Mouse (Mus musculus) kidney, postnatal 4 days (tissue): ENCODE measurements around the gene Ahnak2.
"Not testable (repeated sequence)": the region's sequence is repeated elsewhere in the genome, so short reads cannot be mapped to it uniquely, and the experiment has no call there.

Experiments used
- DNase-seq, 2 experiments: peaks; one replicate each; pipeline ENCODE4 v3.0.0; 2021; ENCODE audit warnings: mixed read lengths in 2 of 2

Ahnak2 gene

DNA sequence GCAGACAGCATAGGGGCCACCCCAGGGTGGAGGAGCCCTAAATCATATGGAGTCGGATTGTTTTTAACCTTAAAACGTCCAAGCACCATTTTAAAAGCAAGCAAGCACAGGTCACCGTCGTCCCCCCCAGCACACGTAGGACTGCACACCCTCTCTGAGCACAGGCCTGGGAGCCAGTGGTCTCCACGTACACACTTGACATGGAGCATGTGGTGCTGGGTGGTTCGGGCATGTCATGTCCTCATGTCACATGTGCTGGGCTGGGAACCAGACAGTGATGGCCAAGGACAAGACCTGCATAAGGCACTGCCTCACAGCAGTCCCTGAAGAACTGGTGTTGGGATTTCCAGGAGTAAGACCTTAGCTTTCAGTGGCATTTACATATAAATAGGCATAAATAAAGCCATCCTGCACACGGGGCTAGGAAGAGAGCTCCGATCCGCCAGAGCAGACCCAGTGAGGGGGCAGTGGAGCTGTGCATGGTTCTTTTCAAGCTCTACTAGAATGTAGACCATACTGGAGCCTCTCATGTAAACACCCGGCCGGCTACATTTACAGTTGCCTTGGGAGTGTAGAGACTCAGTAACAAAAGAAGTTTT, 18.0 kb upstream of the Ahnak2 start:
- peak in 1 of 2 experiments; percentile 1 for DNase-seq

DNA sequence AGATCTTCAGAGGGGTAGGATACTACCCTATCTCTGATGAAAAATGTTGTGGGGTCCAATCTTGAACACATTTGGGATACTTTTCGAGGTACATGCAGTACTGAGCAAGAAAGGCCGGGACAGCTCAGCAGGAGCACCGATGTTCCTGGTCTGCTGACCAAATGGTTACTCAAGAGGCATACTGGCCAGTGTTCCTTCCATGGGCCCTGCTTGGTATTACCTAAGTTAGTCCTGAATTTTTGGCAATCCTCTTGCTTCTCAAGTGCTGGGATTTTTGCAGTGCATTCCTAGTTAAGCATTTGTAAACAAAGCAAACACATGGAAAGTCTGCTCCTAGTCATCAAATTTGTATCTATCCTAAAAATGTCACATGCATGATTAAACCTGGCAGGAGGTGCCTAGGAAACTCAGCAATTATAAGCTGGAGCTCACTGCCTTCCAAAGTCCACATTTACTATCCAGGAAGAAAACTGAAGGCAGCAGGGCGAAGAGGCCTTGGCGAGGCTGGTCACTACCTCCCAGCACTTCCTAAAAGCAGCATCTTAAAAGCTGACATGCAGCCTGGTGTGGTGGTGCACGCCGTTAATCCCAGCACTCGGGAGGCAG, 16.7 kb upstream of the Ahnak2 start:
- peak in 1 of 2 experiments; percentile 7 for DNase-seq

DNA sequence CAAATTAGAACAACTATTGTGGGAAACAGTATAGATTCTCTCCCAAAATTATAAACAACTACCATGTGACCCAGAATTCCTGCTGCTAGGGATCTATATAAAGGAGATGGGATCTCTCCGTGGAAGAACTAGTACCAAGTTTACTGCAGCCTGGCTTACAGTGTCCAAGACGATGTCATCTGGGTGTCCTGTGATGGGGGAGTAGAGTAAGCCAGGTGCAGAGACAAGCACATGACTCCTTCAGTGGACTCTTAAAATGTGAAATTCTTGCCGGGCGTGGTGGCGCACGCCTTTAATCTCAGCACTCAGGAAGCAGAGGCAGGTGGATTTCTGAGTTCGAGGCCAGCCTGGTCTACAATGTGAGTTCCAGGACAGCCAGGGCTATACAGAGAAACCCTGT, 14.4 kb upstream of the Ahnak2 start:
- DNase-seq: not testable (repeated sequence)

DNA sequence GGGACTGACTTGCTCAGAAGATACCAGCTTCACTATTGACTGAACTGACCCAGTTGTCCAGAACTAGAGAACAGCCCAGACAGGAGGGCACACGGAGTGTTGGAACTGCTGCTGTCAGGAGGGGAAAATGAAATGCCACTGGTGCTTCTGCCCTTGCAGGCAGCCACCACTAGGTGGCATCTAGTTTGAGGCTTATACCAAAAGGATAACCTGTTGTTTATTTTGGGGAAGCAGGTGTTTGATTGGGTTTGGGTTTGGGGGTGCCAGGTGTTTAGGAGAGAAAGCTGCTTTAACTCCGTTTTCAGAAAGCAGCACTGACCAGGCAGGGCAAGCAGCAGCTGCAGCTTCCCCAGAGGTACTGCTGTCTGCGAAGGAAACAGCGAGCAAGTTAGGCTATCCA, 13.8 kb upstream of the Ahnak2 start:
- DNase-seq: peak; percentile 71 to 79

DNA sequence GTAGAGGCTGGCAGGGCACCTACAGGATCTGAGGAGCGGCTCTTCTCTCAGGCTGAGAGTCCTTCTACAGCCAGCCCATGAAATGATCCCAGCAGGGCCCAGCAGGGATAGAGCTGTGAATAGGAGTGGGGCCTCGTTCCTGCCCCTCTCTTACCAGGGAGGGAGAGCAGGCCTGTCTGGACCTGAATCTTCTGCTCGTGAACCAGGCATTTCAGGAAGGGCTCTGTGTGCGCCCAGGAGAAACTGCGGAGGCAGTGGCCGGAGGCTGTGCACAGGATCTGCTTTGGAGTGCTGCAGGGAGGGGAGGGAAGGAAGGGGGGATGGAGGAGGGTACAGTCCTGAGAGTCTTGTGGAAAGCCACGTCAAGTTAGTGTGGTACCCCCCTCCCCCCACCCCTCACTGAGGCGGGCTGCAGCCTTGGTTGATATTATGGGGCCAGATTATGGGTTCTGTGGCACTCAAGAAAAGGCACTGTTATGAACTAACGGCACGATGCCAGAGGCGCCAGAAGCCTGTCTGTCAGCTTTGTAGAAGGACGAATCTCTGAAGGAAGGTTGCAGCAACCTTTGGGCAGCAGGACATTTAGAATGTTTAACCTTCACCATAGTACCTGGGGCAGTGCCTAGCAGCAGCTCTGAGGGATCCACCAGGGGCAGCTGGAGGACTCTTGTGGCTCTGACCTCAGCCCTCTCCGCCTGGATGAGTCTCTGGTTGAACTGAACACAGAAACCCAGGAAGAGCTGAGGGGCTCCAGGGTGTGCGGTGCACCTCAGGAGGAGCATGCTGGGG, 12.4 kb upstream of the Ahnak2 start:
- peak in 1 of 2 experiments; percentile 6 for DNase-seq

DNA sequence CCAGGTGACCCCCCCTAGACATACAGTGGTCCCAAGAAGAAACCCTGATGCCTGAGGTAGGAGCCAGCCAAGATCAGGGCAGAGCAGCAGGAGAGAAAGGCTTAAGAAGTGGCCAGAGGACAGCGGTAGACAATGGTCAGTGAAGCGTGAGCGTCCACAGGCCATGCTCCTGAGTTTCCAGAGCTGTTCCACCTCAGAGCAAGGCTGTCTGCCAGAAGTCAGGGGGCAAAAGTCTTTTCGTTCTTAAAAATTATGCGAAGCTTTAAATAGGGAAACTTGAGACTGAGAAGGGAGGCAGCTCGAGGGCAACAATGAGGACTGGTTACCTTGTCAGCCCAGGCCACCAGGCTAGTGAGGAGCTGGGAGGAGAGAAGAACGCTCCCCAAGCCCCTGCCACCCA, 10.9 kb upstream of the Ahnak2 start:
- peak in 1 of 2 experiments; percentile 53 for DNase-seq

DNA sequence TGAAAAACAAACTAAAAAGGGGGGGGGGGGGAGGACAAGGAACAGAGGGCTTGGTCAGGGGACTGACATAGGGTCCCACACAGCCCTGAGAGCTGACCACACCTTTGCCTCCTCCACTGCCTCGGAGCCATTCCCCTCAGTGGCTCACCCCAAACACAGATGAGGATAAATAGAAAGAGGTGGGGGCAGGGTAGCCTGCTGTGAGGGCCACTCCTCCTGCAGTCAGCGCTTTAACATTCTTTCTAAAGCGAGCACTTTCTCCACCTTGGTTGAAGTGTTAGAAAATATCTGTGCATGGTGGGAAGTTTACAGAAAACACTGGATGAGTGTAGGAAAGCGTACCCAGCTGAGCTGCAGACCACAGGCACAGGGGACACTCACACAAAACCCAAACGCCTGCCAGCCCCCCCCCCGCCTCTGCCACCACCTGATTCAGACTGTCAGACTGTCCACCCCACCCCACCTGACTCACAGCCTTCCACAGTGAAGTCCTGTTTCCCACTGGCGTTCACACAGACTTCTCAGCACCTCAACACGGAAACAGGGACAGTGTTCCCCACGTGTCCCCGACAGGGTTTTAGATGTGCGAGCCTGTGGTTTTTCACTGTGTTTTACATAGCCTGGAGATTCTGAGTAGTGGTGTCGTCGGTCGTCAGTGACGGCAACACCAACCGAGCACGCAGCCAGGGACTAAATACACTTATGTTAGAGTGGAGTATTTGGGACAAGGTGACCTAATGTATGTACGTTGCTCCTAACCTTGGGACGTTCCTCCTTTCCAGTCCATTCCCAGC, 7.8 kb upstream of the Ahnak2 start:
- DNase-seq: no peak

DNA sequence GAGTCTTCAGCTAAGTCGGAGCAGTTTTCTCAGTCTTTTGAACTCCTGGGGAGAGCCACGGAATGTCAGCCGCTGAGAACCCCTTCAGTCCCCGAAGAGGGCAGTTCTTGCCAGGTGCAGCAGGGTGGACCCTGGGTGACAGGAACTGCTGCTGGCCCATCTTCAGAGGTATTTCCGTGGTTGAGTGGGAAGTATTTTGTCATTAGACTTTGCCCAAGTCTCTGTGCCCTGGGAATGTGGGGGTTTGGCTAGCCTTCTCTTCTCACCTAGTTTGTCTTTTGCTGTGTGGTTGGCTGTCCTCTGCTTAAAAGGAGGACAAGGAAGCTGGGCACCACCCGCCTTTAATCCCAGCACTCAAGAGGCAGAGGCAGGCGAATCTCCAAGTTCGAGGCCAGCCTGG, 7.2 kb upstream of the Ahnak2 start:
- no peak for DNase-seq

DNA sequence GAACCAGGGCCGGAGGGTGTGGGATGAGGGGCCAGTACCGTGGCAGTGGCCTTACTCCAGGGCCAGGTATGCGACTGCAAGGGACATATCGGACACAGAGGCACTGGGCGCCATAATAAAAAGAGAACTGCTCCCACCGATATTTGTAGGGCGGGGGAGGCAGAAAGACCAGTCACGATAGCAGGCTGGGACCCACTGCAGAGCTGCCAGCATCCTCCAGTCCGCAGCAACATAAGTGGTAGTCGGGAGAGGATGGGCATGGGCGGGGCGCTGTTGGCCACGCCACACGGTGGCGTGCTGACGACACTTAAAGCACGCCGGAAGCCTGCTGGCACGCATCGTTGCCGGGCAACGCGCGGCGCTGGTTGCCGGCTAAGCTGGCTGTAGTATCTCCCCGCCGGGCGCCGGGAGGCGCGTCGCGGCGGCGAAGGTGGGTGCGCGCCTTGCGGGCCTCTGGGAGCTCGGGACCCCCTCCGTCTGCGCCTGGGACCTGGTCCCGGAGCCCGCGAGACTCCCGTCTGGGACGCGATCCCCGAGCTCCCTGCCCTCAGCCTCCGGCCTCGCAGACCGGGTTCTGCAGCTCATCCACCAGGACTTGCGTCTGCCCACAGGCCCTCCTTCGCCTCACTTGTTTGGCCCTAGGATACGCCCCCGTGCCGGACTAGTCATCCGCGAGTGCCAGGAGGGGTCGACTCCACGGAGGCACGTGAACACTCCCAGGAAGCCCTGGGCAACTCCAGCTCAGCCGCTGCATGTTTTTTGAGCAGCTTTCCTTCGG, 6.3 kb upstream of the Ahnak2 start, which contains the start of gene Clba1:
Gene Clba1 (plus strand): TSS at position 351 of the 778 bp plus-strand sequence.
- DNase-seq: peak; percentile 93 to 96

DNA sequence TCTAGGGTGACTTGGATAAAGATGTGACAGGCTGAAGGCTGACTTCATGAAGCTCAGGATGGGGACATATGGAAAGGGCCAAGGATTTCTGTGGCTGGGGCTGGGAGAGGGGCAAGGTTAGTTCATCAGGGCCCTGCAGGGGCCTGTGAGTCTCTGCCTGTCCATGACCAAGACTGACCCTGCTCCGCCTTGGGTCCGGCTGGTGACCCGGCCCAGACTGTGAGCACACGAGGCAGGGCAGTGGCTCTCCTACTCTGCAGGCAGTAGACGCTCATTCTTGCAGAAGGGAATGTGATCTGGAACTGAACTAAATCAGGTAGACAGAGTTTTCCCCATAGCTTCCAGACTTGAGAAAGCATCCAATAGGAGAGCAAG, 5.7 kb upstream of the Ahnak2 start:
- DNase-seq: no peak

DNA sequence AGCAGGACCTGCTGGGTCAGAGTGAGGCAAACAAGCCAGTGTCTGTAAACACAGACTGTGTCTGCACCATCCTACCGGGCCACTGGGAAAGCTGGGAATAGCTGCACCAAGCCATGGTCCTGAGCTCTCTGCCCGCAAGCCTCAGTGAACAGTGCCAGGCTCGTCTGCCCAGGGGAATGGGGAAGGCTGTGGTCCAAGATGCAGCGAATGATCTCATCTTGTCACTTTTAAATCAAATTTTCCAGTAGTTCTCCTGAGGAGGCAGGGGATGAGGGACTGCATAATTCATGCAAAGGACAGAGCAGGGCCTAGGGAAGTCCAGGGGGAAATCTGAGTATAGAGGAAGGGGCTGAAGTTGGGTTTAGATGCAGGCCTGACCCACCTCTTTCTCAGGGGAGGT, 5.3 kb upstream of the Ahnak2 start:
- no peak for DNase-seq

DNA sequence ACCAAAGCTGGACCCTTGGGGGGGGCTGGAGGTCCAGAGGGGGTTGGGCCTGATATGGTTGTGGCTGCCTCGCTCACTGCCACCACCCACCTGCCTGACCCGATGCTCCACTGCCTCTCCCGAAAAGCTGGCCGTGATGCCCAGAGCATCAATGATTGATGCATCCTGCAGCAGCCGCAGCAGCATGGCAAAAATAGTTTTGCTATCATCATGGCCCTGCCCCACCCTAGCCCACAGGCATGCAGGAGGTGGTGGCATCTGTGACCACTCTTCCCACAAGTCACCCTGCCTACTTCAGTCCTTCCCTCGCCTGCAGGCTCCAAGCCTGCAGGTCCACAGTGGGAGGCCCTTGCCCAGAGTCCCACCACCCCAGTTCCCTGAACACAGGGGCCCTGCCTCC, 3.6 kb upstream of the Ahnak2 start:
- no peak for DNase-seq

DNA sequence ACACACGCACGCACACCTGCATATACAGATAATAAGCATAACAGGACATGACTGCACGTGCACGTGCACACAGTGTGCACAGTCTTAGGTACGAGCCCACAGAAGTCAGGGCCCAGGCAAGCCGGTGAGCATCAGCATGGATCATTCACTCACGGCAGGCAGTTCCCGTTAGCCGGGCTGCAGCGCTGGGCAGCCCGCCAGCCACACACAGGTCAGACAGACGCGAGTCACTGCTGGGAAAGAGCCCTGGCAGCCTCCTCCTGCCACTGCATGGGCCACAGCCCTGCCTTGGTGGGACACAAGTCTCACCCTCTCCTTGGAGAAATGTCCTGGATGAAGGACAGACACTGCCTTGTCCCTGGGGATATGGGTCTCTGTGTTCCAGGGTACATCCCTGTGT, 1.6 kb upstream of the Ahnak2 start:
- peak; percentile 39 to 42 for DNase-seq

DNA sequence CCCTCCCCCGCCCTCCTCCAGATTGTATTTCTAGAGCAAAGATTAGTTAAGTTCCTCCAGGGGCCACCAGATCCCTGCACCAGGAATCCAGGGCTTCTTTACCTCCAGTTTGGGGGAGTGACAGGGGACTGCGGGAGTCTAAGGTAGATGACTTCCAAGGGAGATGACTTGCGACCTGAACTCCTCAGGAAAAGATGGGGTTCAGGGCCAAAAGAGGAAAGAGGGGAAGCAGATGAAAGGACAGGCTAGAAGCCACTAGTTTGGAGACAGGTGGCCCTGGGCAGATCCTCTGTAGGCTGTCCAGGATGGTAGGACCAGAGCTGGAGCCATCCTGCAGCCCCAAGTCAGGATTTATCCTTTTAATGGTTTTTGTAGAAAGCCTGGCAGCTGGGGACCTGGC, 460 bp upstream of the Ahnak2 start:
- no peak for DNase-seq

DNA sequence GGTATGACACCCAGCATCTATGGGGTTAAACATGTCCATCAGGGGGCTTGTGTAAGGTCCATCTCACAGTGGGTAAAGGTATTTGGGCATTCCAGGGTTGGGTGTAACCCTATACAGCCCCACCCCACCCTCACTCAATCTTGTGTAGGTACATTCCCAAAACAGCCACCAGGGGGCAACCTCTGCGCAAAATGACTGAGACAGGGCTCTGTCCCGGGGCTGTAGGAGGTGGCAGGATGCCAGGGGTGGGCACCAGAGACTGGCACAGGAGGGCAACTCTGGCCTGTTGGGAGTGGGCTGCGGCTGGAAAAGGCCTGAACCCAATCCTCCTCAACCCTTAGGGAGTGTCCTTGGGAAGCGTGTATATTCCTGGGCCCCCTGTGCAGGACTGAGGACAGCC, 2.0 kb downstream of the Ahnak2 start:
- peak; percentile 84 to 86 for DNase-seq

DNA sequence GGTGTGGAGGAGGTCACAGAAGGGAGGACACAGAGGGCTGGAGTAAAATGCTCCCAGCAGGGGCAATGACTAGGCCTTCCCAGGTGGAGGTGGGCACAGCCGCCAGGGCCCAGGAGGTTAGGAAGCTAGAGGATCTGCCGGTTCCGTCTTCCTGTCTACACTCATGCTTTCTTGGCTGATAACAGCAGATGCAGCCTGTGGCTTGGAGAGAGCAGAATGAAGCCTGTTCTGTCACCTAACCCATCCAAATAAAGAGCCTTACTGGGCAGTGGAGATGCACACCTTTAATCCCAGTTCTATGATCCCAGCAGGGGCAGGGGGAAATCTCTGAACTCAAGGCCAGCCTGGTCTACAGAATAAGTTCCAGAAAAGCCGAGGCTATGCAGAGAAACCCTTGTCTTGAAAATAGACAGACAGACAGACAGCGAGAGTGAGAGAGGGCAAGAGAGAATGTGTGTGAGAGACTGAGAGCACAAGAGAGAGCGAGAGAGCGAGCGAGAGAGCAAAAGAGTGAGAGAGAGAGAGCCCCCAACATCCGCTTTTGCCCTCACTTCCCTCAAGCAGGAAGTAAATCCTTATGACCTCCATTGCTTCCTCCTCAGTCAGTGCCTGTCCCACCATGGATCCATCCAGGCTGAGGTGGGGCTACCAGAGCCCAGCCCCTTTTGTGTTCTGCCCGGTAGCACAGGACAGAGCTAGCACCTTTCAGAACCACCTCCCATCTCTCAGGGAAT, 3.1 kb downstream of the Ahnak2 start:
- DNase-seq: no peak

DNA sequence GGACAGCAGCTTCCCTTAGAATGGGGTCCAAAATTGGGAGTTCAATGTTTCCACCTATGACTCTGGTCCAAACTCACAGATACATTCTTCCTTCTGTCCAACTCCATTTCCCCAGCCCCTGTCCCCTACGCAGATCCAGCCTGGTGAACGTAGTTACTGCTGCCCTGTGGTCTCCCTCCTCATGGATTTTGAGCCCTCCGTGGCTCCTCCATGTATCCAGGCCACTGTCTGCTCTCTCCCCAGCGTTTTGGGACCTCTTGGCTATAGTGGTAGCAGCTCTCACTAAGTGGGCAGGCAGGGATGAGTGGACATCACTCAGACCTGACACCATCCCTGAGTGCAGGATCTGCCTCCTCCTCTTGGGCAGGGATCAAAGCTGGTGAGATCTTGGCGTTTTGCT, 3.7 kb downstream of the Ahnak2 start:
- DNase-seq: no peak

DNA sequence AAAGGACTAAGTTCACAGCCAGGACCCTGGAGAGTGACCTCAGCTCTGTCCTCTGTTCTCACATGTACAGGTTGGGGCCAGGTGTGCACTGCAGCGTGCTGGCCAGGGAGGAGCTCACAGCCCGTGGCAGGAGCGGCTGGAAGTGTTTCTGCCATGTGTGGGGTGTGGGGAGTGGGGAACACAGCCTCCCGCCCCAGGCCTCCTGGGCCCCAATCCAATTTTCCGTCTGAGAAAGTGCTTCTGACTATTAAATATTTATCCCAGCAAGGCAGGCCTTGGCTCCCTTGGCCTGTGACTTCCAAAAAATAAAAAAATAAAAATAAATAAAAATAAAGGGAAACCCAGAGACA, 4.2 kb downstream of the Ahnak2 start:
- DNase-seq: peak; percentile 44 to 54

DNA sequence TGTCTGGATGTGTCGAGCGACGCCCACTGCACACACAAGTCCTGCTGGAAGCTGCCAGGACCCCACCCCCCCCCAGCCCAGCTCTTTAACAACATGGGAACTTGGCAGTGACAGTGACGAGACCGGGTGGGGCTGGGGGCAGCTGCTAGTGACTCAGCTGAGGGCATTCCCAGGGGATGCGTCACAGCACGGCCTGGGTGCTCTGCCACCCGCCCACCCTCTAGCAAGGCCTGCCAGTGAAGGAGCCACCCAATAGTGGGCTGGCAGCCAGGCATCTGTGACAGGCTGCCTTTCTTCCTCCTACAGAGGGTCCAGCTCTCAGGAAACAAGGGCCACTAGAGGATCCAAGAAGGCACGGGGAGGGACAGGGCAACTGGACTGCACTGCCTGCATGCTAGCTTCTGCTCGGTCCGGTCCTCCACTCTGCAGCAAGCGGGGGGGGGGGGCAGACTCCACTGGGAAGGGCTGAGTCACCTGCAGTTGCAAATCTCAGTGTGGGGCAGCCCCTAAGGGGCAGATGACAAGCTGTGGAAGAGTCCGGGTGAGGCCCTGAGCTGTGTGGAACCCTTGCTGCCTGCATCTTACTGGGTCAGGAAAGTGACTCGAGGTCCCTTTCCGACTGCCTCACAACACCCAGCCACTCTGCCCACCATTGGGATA, 4.7 kb downstream of the Ahnak2 start:
- DNase-seq: no peak

DNA sequence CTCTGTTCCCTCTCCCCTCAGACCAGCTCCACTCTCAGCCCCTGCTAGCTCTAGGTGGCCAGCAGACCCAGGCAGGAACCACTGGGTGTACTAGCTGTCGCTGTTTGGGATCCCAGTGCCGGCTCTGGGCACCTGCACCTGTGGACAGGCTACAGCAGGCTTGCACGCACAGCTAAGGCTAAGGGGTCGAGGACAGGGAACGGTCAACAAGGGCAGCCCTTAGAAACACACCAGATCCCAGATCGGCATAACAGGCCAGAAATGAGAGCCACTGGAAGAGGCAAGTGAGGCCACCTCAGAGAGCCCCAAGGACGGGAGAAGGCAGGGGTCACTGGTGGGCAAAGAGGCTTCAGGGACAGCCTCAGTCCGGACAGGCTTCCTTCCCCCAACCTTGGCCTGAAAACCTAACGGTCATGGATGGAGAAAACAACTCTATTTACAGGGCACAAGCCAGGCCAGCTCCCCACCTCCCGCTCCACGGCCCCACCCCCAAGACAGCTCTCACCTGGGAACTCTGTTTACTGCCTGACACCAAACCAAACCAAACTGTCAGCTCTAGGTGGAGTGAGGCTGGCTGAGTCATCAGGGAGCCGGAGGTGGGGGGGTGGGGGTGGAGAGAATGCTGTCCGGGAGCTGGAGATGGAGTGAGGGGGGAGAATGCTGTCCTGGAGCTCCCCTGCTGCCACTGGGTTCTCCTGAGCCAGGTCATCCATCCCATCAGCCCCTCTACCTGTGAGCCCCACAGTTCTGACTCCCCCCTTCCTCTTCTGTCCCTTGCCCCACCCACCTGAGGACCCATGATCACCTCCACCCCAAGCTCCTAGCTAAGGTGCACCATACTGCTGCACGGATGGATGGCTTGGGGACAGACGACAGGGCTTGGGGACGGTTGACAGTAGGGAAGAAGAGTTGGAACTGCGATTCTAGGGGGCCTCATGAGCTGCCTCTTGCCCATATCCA, 5.6 kb downstream of the Ahnak2 start:
- no peak for DNase-seq
